Mouse (Mus musculus): ENCODE measurements around the gene Gnpat. TPM values are rescaled to one million over a fixed set of nuclear protein-coding genes. Genes with fewer than 3 reads are reported as not detected.

The Gnpat gene
- total RNA-seq, 4 experiments from 2014 or later: 55.9 to 63.9 (median 62.1) TPM

DNA sequence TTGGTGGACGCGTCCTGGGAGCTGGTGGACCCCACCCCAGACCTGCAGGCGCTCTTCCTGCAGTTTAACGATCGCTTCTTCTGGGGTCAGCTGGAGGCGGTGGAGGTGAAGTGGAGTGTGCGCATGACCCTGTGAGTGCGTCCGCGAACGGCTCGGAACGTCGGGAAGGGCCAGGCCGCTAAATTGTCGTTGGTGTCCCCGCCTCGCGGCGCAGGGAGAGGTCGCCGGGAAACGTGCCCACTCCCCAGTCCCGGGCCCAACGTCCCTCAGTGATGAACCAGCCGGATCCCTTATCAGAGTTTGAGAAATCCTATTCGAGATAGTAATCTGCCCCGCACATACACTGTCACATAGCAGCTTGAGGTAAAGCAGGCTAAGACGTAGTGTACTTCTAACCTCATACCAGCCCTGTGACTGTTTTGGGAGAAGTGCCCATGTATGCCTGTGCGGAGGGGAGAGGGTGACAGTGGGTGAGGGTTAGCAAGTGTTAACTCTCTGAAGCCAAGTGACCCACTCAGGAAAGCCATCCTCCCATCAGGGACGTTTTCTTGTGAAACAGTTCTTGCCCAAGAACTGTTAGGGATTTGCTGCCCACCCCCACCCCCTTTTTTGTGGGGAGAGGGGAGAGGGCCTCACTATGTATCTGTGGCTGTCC is 35.5 kb downstream of the Gnpat start:
- DNase-seq (ENCODE audit: low spot score in 2 of 2): no peak

DNA sequence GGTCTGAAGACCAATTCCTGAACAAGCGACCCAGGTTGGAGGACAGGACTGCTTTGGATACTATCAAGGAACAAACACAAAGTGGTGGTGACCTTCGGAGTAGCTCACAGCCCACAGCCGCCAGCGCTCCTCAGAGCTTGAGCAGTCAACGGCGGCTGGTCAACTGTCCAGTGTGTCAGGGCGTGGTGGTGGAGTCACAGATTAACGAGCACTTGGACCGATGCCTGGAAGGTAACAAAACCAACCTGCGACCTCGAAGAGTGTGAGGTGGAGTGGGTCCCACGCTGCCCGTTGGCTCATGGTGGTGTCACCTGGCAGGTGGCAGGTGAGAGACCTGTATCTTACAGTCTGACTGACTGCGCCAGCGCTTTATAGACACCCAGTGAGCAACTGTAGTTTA is 40.4 kb downstream of the Gnpat start:
- DNase-seq (ENCODE audit: low spot score in 2 of 2): no peak

DNA sequence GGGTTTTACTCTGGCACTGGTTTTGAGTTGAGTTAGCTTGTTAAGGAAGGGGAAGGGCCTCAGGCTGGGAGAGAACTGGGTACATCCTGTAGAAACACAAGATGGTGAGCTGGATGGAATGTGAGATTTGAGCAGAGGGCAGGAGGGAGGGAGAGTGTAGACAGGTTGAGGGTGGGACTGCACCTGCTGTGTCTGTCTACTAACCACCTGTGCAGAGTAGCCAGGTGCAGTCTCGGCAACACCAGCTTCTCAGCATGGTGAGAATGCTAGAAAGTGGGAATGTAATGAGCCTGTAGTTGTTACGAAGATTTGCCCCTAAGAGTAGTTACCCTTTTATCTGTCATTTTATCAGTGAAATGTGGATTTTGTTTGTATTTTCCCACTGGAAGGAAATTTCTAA is 42.6 kb downstream of the Gnpat start:
- DNase-seq (ENCODE audit: low spot score in 2 of 2): no peak

DNA sequence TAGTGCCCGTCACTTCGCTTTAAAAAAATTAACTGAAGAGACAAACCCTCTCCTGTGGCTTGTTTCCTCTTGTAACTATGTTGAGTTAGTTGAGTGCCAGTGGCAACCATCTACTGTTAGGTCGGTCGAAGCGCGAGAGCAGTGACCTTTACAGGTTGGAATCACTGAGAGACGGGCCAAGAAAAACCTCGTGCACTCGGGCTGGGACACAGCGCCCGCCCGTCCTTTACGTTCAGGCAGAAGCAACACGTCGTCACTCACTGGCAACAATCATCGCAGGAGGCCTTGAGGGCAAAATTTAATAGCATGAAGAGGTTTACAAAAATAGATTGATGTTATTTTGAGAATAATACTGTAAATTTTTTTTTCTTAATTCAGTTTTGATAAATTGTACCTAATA is 47.1 kb downstream of the Gnpat start:
- no peak for DNase-seq (ENCODE audit: low spot score in 2 of 2)

DNA sequence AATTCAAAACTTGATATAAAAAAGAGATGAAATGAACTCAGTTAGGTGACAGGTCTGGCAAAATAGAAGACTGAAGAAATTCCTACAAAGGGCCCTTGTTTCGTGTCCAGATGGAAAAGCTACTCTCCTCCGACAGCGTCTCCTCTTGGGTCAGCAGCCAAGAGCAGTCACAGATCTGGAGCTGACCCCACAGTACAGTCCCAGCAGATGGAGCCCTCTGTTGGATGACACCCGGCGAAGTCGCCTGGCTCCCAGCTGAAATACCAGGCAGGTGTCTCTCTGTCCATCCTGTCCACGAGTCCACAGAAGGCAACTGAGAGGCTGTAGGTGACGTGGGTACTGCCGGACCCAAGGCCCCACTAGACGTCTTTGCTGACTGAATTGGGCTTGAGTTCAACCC is 47.5 kb downstream of the Gnpat start:
- DNase-seq (ENCODE audit: low spot score in 2 of 2): no peak

DNA sequence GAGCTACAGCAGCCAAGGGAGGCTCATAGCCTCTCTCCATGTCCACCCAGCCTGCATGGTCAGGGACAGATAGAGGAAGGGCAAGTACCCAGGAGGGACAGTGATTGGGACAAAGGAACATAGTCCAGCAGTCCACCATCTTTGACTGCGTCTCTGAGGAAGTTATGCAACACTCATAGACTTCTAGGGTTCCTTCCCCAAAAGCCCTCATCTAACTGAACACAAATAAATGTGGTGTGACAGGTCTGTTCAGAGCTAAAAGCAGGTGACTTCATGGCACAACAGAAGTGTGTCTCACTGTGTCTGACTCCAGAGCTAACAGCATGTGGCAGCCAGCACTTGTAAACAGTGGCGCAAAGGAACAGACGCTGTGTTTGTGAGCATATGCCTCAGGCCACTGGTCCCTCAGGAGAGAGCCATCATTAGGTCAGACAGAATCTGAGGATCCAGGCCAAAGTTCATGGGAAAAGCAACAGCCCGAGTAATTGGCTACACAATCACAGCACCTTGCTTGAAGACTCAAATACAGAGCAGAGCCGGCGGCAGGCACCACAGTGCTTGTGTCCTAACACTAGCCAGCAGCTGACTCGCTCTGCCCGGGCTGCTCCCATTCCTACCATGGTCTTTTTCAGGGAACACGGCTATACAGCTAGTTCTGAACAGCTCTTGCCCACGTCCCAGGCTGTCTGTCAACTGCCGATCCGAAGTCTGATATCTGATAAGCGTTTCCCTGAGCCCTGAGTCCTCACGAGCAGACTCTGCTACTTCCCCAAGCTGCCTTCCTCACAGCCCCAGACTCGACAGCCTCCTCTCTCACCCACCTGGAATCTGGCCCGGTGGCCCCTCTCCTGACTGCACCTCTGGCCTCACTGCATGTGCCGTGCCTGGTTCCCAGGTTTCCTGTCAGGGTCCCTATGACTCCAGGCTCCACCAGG is 49.4 kb downstream of the Gnpat start:
- no peak for DNase-seq (ENCODE audit: low spot score in 2 of 2)

DNA sequence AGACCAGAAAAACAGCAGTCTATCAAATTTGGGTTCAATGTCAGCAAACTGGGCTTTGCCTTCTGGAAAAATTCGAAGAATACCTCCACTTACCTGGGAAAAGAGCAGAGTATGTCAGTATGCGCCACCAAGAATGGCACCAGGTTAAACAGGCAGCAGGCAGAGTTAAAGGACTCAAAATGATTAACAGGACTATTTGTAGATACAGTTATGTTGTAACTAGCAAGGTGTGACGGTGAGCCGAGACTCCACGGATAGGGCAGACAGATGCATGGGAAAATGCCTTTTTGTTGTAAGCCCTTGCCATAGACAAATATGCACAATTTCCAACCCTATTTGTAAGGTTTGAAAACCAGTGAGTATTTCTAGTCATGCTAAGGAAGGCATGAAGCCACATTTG is 51.2 kb downstream of the Gnpat start:
- no peak for DNase-seq (ENCODE audit: low spot score in 2 of 2)

DNA sequence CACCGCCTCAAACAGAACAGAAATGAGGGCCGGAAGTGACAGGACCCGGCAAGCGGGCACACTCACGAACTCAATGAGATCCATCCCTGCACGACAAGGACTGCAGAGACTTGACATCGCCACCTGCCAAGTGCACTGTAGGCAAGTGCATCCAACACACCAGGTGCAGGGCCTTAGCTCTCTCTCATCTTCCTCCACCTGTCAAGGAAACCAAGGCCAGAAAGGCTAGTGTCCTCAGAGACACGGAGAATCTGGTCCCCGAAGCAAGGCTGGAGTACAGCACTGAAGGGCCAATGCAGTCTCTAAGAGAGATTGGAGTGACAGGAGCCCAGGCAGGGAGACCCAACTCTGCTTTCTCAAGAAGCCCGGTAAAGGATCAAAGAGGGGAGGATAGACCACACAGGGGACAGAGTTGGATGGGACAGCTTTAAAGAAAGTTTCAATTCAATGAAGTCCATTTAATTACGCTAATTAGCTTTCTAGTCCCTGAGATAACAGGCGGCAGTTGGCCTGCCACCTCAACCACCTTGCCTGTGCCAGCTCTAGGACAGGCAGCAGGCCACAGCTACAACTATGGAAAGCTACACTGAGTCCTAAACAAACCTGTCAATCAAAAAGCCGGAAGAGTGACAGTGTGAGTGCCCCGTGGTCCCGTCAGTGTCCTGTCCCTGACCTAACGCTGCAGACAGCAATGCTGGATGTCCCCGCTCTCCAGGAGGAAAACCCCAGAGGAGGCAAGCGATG is 55.1 kb downstream of the Gnpat start:
- no peak for DNase-seq (ENCODE audit: low spot score in 2 of 2)

DNA sequence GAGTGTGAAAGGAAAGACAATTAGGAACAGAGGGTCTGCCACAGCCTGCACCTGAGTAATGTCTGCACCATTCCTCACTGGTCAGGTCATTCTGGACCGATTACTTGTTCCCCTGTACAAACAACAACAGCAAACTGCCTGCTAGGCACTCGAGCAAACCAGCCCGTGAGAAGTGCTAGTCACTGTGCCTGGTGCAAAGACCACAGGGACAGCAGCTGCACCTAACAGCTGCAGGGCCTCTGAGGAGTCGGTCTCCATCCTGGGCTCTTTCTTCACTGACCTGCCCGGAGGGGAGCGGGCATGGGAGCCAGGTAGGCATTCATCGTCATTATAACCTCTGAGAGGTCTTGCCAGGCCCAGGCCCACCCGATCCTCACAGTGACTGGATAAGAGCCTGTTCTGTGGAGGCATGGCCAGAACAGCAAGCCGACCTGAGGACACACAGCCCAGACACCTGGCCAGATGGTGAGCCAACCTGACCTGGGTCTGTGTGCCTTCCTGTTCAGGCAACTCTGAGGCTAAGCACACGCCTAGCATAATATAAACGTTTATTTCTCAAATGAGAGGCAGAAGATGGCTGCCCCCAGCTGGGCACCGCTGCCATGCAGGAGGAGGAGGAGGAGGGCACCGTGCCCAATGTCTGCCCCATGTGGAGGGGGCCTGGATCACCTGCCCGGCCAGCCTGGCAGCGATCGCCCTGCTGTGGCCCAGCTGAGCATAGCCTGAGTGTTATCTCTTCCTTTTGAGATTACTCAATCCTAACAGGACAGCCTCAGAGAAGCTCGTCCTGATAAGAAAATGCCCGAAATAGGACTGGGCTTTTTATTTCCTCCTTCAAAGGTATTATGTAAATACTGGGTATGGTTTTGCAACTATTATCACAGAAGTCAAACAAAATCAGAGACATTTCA is 58.8 kb downstream of the Gnpat start:
- no peak for DNase-seq (ENCODE audit: low spot score in 2 of 2)

DNA sequence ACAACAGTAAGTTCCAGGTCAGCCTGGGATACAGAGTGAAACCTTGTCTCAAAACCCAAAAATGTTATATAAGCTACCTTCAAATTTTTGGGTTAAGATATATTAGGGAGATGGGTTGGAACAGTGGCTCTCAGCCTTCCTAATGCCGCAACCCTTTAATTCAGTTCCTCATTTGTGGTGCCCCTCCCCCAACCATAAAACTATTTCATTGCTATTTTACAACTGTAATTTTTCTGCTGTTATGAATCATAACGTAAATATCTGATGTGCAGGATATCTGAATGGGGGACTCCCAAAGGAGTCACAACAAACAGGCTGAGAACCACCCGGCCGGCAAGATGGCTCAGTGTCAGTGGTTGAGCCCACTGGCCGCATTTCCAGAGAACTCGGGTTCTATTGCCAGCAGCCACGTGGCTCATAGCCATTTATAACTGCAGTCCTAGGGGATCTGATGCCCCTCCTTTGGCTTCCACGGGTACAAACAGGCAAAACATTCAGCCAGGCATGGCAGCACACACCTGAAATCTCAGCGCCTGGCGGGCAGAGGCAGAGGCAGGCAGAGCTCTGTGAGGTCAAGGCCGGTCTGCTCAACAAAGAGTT is 59.8 kb downstream of the Gnpat start:
- DNase-seq (ENCODE audit: low spot score in 2 of 2): no peak

DNA sequence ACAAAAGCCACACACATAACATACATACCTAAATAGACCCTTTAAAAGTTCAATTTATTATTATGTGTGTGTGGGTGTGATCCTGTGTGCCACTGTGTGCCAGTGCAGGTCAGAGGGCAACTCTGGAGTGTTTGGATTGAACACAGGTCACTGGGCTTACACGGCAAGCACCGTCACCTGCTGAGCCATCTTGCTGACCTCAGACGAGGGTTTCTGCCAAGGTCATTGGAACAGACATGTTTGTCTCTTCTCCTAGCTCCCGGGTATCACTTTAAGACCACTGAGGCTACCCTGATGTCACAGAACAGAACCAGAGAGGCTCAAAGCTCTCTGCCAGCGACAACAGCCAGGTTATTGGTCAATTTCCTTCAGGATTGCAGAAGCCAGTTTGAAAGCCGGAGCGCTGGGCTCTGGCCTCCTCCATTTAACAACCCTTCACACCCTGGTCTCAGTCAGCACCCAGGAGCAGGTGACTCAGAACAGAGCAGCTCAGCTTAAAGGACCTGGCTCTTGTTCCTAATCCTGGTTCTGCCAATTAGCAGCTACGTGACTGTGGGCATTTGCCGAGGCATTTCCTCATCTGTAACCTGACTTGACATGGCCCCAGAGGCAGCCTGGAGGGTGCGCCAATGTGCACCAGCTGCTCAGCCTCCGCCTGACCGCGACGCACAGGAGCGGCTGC is 61.3 kb downstream of the Gnpat start:
- no peak for DNase-seq (ENCODE audit: low spot score in 2 of 2)

DNA sequence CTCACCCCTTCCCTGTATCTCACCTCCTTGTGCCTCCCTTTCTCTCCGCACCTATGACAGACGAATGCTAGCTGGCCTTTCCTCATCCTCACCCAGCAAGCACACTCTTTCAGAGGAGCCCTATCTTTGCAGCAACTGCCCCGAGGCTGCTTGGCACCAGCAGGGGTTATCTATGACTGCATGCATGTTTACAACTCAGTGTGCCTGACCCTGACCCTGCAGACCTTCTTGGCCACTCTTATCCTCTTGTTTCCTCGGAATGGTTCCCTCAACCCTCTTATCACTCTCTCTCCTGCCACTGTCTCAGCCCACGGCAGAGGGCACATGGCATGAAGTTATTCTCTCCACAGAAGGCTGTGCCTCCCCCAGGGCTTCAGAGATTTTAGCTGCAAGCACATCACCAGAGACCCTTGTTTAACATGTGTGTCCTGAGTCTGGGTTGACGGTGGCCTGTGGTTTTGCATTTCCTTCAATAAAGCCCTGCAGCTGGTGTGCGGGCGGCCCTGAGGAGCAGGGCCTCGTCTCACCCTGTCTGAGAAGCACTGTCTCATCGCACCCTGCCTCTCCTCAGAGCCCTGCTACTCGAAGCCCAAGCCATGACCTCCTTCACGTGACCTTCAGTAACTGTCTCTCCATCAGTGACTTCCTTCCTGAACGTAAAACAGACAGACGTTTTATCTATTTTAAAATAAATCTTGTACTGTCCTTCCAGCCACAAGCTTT is 62.9 kb downstream of the Gnpat start:
- DNase-seq (ENCODE audit: low spot score in 2 of 2): no peak

DNA sequence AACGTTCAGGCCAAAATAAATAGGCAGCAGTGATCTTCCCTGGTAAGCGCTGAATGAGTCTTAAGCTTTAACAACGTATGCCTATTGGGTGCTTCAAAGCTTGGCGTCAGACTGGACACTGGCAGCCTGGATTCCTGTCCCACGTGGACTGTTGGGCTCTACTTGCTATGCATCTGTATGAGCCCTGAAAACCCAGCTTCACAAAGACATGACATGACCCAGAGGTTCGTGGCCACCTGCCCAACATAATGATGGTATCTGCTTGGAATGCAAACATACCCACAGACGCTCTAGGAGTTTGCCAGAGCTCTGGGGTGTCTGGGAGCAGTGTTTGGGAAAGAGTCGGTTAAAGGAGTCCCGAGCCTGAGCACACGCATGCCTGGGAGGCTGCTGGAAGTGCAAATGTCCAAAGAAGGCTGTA is 63.5 kb downstream of the Gnpat start:
- DNase-seq (ENCODE audit: low spot score in 2 of 2): no peak

DNA sequence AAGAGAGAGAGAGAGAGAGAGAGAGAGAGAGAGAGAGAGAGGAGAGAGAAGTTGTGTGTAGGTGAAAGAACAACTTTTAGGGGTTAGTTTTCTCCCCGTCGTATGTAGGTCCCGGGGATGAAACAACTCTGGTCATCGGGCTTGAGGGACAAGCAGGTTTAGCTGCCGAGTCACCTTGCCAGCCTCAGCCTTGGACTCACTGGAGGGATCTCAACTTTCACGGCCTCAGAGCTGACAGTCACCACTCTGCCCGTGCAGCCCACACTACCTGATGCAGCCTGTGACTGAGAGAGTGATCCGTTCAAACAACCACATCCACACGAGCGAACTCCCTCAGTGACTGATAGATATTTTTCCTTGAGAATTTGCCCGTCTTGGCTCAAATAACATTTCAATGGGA is 66.2 kb downstream of the Gnpat start:
- no peak for DNase-seq (ENCODE audit: low spot score in 2 of 2)

DNA sequence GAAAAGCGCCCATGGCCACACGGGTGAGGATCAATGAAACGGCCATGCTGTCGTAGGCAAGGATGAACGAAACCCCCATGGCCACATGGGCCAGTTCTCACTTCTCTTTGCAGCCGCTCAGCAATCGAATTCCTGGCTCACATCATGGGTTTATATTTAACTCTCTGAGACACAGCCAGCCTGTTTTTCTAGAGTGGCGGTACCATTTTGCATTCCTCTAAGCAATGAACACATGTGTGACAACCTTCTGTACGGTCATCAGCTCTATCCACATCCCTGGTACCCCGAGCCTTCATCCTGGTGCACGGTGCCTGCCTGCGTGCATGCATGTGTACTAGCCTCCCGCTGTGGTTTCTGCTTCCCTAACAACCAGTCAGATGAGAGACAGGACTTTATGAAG is 67.3 kb downstream of the Gnpat start:
- DNase-seq (ENCODE audit: low spot score in 2 of 2): no peak

DNA sequence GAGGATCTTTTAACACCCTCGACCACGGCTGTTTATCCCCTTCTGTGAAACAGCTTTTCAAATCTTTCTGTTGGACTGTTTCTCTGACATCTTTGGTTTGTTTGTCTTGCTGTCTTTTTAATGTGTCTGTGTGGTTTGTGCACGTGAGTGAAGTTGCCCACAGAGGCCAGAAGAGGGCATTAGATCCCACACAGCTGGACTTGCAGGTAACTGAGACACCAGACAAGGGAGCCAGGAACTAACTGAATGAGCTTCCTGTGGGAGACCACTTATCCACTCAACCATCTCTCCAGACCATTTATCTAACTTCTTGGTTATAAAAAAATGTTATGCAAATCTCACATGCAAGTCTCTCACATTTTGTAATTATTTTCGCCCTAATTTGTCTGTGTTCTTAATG is 67.8 kb downstream of the Gnpat start:
- DNase-seq (ENCODE audit: low spot score in 2 of 2): no peak

DNA sequence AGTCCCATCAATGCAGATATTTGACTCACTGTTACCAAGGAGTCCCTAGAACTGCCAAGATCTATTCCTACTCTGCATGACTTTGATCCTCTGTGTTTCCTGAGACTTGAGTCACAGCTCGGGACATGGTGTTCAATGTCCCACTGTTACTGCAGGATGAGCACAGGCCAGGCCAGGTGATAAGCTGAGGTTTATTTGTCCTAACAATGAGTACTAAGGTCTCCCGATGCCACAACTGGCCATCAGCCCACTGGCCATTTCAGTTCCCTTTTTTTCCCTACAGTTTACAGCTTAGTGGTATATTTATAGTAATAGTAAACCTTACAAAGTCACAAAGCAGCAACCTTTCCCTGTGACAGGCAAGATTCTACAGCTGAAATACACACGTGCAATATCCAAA is 69.6 kb downstream of the Gnpat start:
- DNase-seq (ENCODE audit: low spot score in 2 of 2): no peak

DNA sequence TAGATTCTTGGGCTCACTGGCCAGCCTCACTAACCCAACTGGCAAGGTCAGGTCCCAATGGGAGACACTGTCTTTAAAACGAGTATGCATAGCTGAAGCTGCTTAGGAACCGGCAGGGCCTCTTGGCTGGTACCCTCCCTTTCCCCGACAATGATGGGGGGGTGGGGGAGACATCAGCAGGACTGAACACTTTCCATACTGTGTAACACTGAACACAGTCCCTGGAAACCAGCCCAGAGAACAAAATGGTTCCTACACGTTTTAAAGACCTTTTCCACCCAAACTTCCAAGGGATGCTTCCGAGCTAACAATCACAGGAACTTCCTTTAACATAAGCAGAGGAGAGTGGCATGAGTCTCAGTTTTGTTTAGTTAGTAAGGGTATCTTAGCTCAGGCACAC is 72.3 kb downstream of the Gnpat start:
- DNase-seq (ENCODE audit: low spot score in 2 of 2): no peak

DNA sequence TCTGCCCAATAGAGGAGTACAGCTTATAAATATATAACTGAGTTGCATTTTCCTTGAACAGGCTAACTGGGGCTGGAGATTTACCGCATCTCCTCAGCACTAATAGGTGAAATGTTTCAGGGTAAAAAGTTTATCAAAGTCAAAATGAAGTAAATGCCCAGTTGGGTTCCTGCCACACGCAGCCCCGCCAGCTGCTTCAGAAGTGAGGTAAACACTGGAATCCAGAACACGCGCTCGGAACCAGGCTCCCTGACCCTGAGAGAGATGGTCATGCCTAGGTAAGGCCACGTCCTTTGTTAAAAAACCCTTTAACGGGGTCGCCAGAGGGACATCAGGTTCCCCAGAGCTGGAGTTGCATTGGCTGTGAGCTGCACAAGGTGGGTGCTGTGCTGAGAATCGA is 73.9 kb downstream of the Gnpat start:
- DNase-seq (ENCODE audit: low spot score in 2 of 2): no peak

DNA sequence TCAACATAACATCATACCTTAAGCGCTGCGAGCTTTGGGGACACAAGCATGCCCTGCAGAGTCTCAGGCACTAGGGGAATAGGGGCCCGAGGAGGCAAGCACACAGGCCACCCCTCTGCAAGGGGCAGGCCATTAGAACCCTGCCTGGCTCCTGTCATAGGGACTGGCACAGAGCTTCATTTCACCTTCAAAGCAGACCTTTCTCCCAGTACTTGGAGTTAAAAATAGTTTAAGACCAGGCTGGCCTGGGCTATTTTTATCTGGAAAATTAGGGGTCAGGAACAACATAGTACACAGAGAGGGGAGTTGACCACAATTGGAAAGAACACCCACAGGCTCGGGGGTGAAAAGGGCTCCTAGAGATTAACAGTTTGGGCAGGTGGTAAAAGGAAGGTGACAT is 74.5 kb downstream of the Gnpat start:
- DNase-seq (ENCODE audit: low spot score in 2 of 2): no peak
